Mouse (Mus musculus) stomach, embryonic 16.5 days (tissue): Measurements from ENCODE around the gene Olfr1458. TPM values are rescaled to one million over a fixed set of nuclear protein-coding genes. Genes with fewer than 3 reads are reported as not detected.

Experiments
- ATAC-seq: fragments of 200-750 bp; cut with Nextera tagmentation; 2 replicates; pipeline ENCODE4 v1.8.0; 2017; ENCODE audit warnings: moderate number of reproducible peaks, moderate TSS enrichment; ENCODE audit not compliant: insufficient read depth, low FRiP score
- H3K27ac ChIP-seq: fragments of 300-500 bp; sonication (generic); 2 replicates; pipeline ENCODE4 v1.5.1; 2014; ENCODE audit warnings: low read length
- H3K27me3 ChIP-seq: fragments of 300-500 bp; sonication (generic); 2 replicates; pipeline ENCODE4 v1.6.1; 2014; ENCODE audit warnings: low read length, control low read depth, mixed read lengths; ENCODE audit not compliant: control insufficient read depth, insufficient read depth
- H3K36me3 ChIP-seq: fragments of 300-500 bp; sonication (generic); 2 replicates; pipeline ENCODE4 v1.6.1; 2014; ENCODE audit warnings: low read length; ENCODE audit not compliant: control insufficient read depth, insufficient read depth
- H3K4me1 ChIP-seq: fragments of 300-500 bp; sonication (generic); 2 replicates; pipeline ENCODE4 v1.6.1; 2014; ENCODE audit warnings: low read length, control low read depth, mixed read lengths; ENCODE audit not compliant: control insufficient read depth, insufficient read depth
- H3K4me2 ChIP-seq: fragments of 300-500 bp; sonication (generic); 2 replicates; pipeline ENCODE4 v1.6.1; 2014; ENCODE audit warnings: low read depth, low read length, mixed read lengths
- H3K4me3 ChIP-seq: fragments of 300-500 bp; sonication (generic); replicated peaks from 2 replicates; pipeline ENCODE4 v1.5.1; 2014; ENCODE audit warnings: mild to moderate bottlenecking, low read length
- H3K9ac ChIP-seq: fragments of 300-500 bp; sonication (generic); 2 replicates; pipeline ENCODE4 v1.6.1; 2014; ENCODE audit warnings: low read length
- H3K9me3 ChIP-seq: fragments of 300-500 bp; sonication (generic); replicated peaks from 2 replicates; pipeline ENCODE4 v1.6.1; 2016; ENCODE audit warnings: low read length, control low read depth; ENCODE audit not compliant: control insufficient read depth
- WGBS: fragments of 180-500 bp; shearing (Covaris S2); extraction: QIAGEN DNeasy Blood & Tissue Kit; methylation state at CpG from one replicate; pipeline ENCODE4 v1.1.7; 2014; 5-methylcytosine and 5-hydroxymethylcytosine counted together
- polyA plus RNA-seq: library from polyadenylated mRNA; unstranded; fragments of >200 nt; fragmentation: Nextera tagmentation; extraction: Ambion mirVana; gene quantifications from 2 replicates; pipeline ENCODE4 v1.2.1, GENCODE M21; 2015

The Olfr1458 gene
- not detected in 2 replicates for polyA plus RNA-seq

GRCm38 (mm10) chr19:13106675-13107074 is at the start of gene Olfr1458:
TSS of gene Olfr1458 (minus strand) at chr19:13106775.
- no peak within 1 kb of the TSS for H3K4me3 ChIP-seq
- H3K9me3 ChIP-seq: no peaks in the 10 kb centered on the region
- H3K4me1 ChIP-seq: no peaks in the 10 kb centered on the region
- H3K36me3 ChIP-seq: no peaks in the 10 kb centered on the region
- H3K27ac ChIP-seq: no peak within 1 kb of the TSS
- no peaks in the 10 kb centered on the region for H3K27me3 ChIP-seq
- 80% methylated on average over 3 of the region's 3 CpGs for WGBS
- no peak within 1 kb of the TSS for H3K4me2 ChIP-seq
- no peak within 1 kb of the TSS for H3K9ac ChIP-seq
- no peak for ATAC-seq

DNA sequence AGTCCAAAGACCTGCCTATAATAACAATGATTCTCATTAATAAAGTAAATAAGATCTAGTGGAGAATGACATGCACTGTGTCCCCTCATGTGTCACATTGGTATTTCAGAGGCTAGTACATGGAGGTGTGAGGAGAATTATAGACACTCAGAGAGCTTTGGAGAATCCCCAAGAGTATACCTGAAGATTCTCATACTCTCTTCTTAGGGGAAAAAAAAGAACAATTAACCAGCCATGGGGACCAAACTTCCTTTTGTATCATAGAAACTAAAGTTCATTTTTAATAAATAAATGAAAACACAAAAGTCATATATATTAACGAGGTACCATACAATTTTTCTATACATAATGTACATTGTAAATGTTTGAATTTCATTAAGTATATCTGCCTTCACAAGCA is 42.9 kb upstream of the Olfr1458 start, which contains the start of gene Olfr1459:
Gene Olfr1459, minus strand, starts transcription at position 101 of the 400 bp plus-strand sequence.
- Histone ChIP-seq H3K4me3 (no peak within 1 kb of the TSS), H3K36me3 (no peaks in the 10 kb centered on the region), H3K27me3 (no peaks in the 10 kb centered on the region), H3K4me1 (no peaks in the 10 kb centered on the region), H3K9ac (no peak within 1 kb of the TSS), H3K4me2 (no peak within 1 kb of the TSS), H3K27ac (no peak within 1 kb of the TSS), H3K9me3 (no peaks in the 10 kb centered on the region)
- no peak for ATAC-seq
- 71% methylated on average over 1 of the region's 1 CpGs for WGBS

GRCm38 (mm10) chr19:13097791-13098190 is 8.8 kb downstream of the Olfr1458 start, which contains the start of gene Olfr1457:
TSS of gene Olfr1457 (minus strand) at chr19:13097891.
- Histone ChIP-seq H3K9me3 (no peaks in the 10 kb centered on the region), H3K4me1 (no peaks in the 10 kb centered on the region), H3K4me3 (no peak within 1 kb of the TSS), H3K9ac (no peak within 1 kb of the TSS), H3K27ac (no peak within 1 kb of the TSS), H3K4me2 (no peak within 1 kb of the TSS), H3K36me3 (no peaks in the 10 kb centered on the region), H3K27me3 (no peaks in the 10 kb centered on the region)
- WGBS: 66% methylated on average over 2 of the region's 2 CpGs
- no peak for ATAC-seq

- H3K27me3 ChIP-seq: no peaks in the 10 kb centered on the region
- 83% methylated on average over 1 of the region's 1 CpGs for WGBS
- H3K4me1 ChIP-seq: no peaks in the 10 kb centered on the region
- H3K4me3 ChIP-seq: no peak overlapping the region
- H3K9me3 ChIP-seq: no peaks in the 10 kb centered on the region
- H3K9ac ChIP-seq: no peak overlapping the region
- H3K36me3 ChIP-seq: no peaks in the 10 kb centered on the region
- no peak overlapping the region for H3K27ac ChIP-seq
- no peak overlapping the region for H3K4me2 ChIP-seq
- ATAC-seq: no peak
Measured at GRCm38 (mm10) chr19:13093908-13094307, 12.7 kb downstream of the Olfr1458 start.

DNA sequence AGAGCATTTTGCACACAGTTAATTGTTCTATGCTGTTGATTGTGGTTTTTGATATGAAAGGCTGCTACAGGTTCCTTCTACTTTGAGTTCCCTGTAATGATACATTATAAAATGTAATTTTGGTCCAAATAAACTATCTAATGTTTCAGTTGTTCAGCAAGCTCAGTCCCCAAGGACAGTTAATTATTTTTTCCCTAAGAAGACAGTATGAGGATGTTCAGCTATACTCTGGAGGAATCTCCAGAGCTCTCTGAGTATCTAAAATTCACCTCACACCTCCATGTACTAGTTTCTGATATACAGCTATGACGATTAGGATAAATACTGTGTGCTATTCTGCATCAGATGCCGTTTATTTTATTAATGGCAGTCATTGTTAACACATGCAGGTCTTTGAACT is 46.3 kb downstream of the Olfr1458 start, which contains the start of gene Olfr1454:
Gene Olfr1454, plus strand, starts transcription at position 301 of the 400 bp plus-strand sequence.
- WGBS: 65% methylated on average over 2 of the region's 2 CpGs
- no peaks in the 10 kb centered on the region for H3K9me3 ChIP-seq
- H3K9ac ChIP-seq: no peak within 1 kb of the TSS
- H3K36me3 ChIP-seq: no peaks in the 10 kb centered on the region
- no peaks in the 10 kb centered on the region for H3K27me3 ChIP-seq
- no peaks in the 10 kb centered on the region for H3K4me1 ChIP-seq
- no peak within 1 kb of the TSS for H3K4me3 ChIP-seq
- no peak within 1 kb of the TSS for H3K4me2 ChIP-seq
- no peak for ATAC-seq
- no peak within 1 kb of the TSS for H3K27ac ChIP-seq

Other genes with a start within 250 kb of the Olfr1458 start
- not detected in 2 replicates for gene Olfr1444, start 249.5 kb downstream of the Olfr1458 start, polyA plus RNA-seq
- gene Olfr1445, start 222.9 kb downstream of the Olfr1458 start, polyA plus RNA-seq: not detected in 2 replicates
- not detected in 2 replicates for gene Olfr1446, start 213.3 kb downstream of the Olfr1458 start, polyA plus RNA-seq
- gene Olfr1447, start 203.0 kb downstream of the Olfr1458 start, polyA plus RNA-seq: not detected in 2 replicates
- not detected in 2 replicates for gene Olfr1448, start 182.4 kb downstream of the Olfr1458 start, polyA plus RNA-seq
- gene Olfr1449, start 175.9 kb downstream of the Olfr1458 start, polyA plus RNA-seq: not detected in 2 replicates
- not detected in 2 replicates for gene Olfr1450, start 156.5 kb downstream of the Olfr1458 start, polyA plus RNA-seq
- not detected in 2 replicates for gene Olfr1451, start 111.8 kb downstream of the Olfr1458 start, polyA plus RNA-seq
- gene Olfr1453, start 78.4 kb downstream of the Olfr1458 start, polyA plus RNA-seq: not detected in 2 replicates
- not detected in 2 replicates for gene Olfr1454, start 46.2 kb downstream of the Olfr1458 start, polyA plus RNA-seq
- gene Olfr1457, start 8.9 kb downstream of the Olfr1458 start, polyA plus RNA-seq: not detected in 2 replicates
- gene Olfr1459, start 42.8 kb upstream of the Olfr1458 start, polyA plus RNA-seq: not detected in 2 replicates
- gene Olfr1461, start 56.2 kb upstream of the Olfr1458 start, polyA plus RNA-seq: not detected in 2 replicates
- not detected in 2 replicates for gene Olfr1462, start 79.0 kb upstream of the Olfr1458 start, polyA plus RNA-seq
- gene Olfr1463, start 124.6 kb upstream of the Olfr1458 start, polyA plus RNA-seq: not detected in 2 replicates
- gene Olfr1465, start 208.8 kb upstream of the Olfr1458 start, polyA plus RNA-seq: not detected in 2 replicates
- not detected in 2 replicates for gene Olfr1466, start 232.1 kb upstream of the Olfr1458 start, polyA plus RNA-seq